Comparison of ENCODE assay signal across 8 mouse cellular contexts in the genomic region with DNA sequence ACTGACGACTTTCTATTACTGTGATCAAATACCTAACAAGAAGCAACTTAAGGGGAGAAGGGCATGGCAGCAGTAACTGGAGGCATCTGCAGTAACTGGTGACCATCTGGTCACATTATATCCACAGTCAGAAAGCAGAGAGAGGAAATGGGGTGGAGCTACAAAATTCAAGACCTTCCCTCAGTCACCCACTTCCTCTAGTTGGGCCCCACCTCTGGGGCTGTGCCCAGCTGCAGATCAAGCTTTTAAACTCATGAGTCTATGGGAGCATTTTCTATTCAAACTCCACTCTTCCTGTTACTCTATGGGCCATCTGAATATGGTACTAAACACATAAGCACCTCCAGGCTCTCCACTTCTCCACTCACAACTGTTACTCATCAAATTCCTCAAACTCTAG. TPM values are rescaled to one million over a fixed set of nuclear protein-coding genes. Genes with fewer than 3 reads are reported as not detected.
DNase-seq lines count a peak whose midpoint lies in the region; ATAC-seq and TF ChIP-seq lines count a peak whose summit lies in the region.

No protein-coding gene starts in this region.

- peak; percentile 36 for DNase-seq in kidney, postnatal 0 days (ENCODE audit: low spot score)
- no peak for DNase-seq in kidney, postnatal 10 days
- no peak for DNase-seq in intestine, embryonic 14.5 days (ENCODE audit: low spot score)
- DNase-seq in gastrocnemius, postnatal 4 days (ENCODE audit: low spot score in 2 of 2) = no peak
- DNase-seq in gastrocnemius, adult 8-10 months (ENCODE audit: low spot score in 2 of 2) = no peak
- DNase-seq in kidney, adult 11 months = no peak

- no peak for TF ChIP-seq CTCF in kidney, postnatal 0 days (IDR thresholded peaks at IDR 0.05; ENCODE audit: low read depth)

- peak overlapping the region; percentile 42 for H3K4me2 ChIP-seq in kidney, postnatal 0 days (ENCODE audit: low read length)
- peak overlapping the region; percentile 35 for H3K4me2 ChIP-seq in embryonic facial prominence, embryonic 15.5 days (replicated peaks)
- peak overlapping the region; percentile 78 for H3K4me2 ChIP-seq in intestine, embryonic 14.5 days (ENCODE audit: low read length)
- peak overlapping the region; percentile 96 for H3K4me2 ChIP-seq in neural tube, embryonic 12.5 days (replicated peaks)

- no peak overlapping the region for H3K27ac ChIP-seq in kidney, postnatal 0 days
- no peak overlapping the region for H3K27ac ChIP-seq in embryonic facial prominence, embryonic 15.5 days (replicated peaks)
- H3K27ac ChIP-seq in intestine, embryonic 14.5 days (ENCODE audit: low read depth) = no peak overlapping the region
- no peak overlapping the region for H3K27ac ChIP-seq in neural tube, embryonic 12.5 days

- H3K27me3 ChIP-seq in kidney, postnatal 0 days (ENCODE audit: insufficient read depth, low read length) = no peaks in the 10 kb centered on the region
- no peaks in the 10 kb centered on the region for H3K27me3 ChIP-seq in embryonic facial prominence, embryonic 15.5 days
- no peaks in the 10 kb centered on the region for H3K27me3 ChIP-seq in intestine, embryonic 14.5 days (replicated peaks; ENCODE audit: control insufficient read depth, insufficient read depth, low read length)
- no peaks in the 10 kb centered on the region for H3K27me3 ChIP-seq in neural tube, embryonic 12.5 days (replicated peaks)

- no peak overlapping the region for H3K9ac ChIP-seq in kidney, postnatal 0 days (ENCODE audit: low read depth, low read length)
- H3K9ac ChIP-seq in embryonic facial prominence, embryonic 15.5 days = no peak overlapping the region
- H3K9ac ChIP-seq in intestine, embryonic 14.5 days (ENCODE audit: low read length) = no peak overlapping the region
- no peak overlapping the region for H3K9ac ChIP-seq in neural tube, embryonic 12.5 days

- H3K9me3 ChIP-seq in kidney, postnatal 0 days (replicated peaks; ENCODE audit: low read length) = no peaks in the 10 kb centered on the region
- no peaks in the 10 kb centered on the region for H3K9me3 ChIP-seq in embryonic facial prominence, embryonic 15.5 days (replicated peaks)
- no peaks in the 10 kb centered on the region for H3K9me3 ChIP-seq in intestine, embryonic 14.5 days (ENCODE audit: control insufficient read depth, low read length)
- H3K9me3 ChIP-seq in neural tube, embryonic 12.5 days = no peaks in the 10 kb centered on the region

- H3K4me3 ChIP-seq in kidney, postnatal 0 days (replicated peaks; ENCODE audit: low read depth, low read length) = 0 out of 2 replicates have a peak overlapping the region, but pooled peaks have one; percentile 8
- peak overlapping the region; percentile 22 for H3K4me3 ChIP-seq in embryonic facial prominence, embryonic 15.5 days (replicated peaks)
- peak overlapping the region; percentile 20 for H3K4me3 ChIP-seq in intestine, embryonic 14.5 days (ENCODE audit: low read depth, low read length)
- H3K4me3 ChIP-seq in neural tube, embryonic 12.5 days = peak overlapping the region; percentile 20; the same call in 1 of the 2 replicates

- peaks cover 17% of the 10 kb centered on the region for H3K4me1 ChIP-seq in kidney, postnatal 0 days (replicated peaks; ENCODE audit: insufficient read depth, low read length)
- peaks cover 59% of the 10 kb centered on the region for H3K4me1 ChIP-seq in embryonic facial prominence, embryonic 15.5 days
- peaks cover 29% of the 10 kb centered on the region for H3K4me1 ChIP-seq in intestine, embryonic 14.5 days (replicated peaks; ENCODE audit: control insufficient read depth, insufficient read depth, low read length)
- peaks cover 57% of the 10 kb centered on the region for H3K4me1 ChIP-seq in neural tube, embryonic 12.5 days

- no peak for ATAC-seq in kidney, postnatal 0 days (replicated peaks; ENCODE audit: low FRiP score, low read depth)
- no peak for ATAC-seq in embryonic facial prominence, embryonic 15.5 days (ENCODE audit: insufficient number of reproducible peaks, low FRiP score, low TSS enrichment, low read depth)
- no peak for ATAC-seq in intestine, embryonic 14.5 days (replicated peaks; ENCODE audit: low FRiP score, low TSS enrichment, low read depth)
- ATAC-seq in neural tube, embryonic 12.5 days (ENCODE audit: low FRiP score, low read depth) = no peak

- H3K36me3 ChIP-seq in kidney, postnatal 0 days (ENCODE audit: insufficient read depth, low read length) = no peaks in the 10 kb centered on the region
- H3K36me3 ChIP-seq in embryonic facial prominence, embryonic 15.5 days = peaks cover 13% of the 10 kb centered on the region; the same call in 1 of the 2 replicates
- H3K36me3 ChIP-seq in intestine, embryonic 14.5 days (ENCODE audit: control insufficient read depth, insufficient read depth, low read length) = peaks cover 22% of the 10 kb centered on the region
- H3K36me3 ChIP-seq in neural tube, embryonic 12.5 days = peaks cover 18% of the 10 kb centered on the region; the same call in 1 of the 2 replicates

- WGBS in kidney, postnatal 0 days = 68% methylated on average over 1 of the region's 1 CpGs
- 31% methylated on average over 1 of the region's 1 CpGs for WGBS in embryonic facial prominence, embryonic 15.5 days
- WGBS in intestine, embryonic 14.5 days = 58% methylated on average over 1 of the region's 1 CpGs
- WGBS in neural tube, embryonic 12.5 days = 58% methylated on average over 1 of the region's 1 CpGs

RNA-seq across cellular contexts. Expression of a gene that starts 3.5 kb away (rescaled TPM):
- polyA plus RNA-seq in kidney, postnatal 0 days (2015; fragmentation: Nextera tagmentation; extraction: Ambion mirVana) = 13.5 and 15.3 TPM in 2 replicates
- polyA plus RNA-seq in embryonic facial prominence, embryonic 15.5 days (2015; fragmentation: Nextera tagmentation; extraction: Ambion mirVana) = 24.3 and 24.4 TPM in 2 replicates
- polyA plus RNA-seq in intestine, embryonic 14.5 days (2014; fragmentation: Nextera tagmentation; extraction: Ambion mirVana) = 22.6 and 23.6 TPM in 2 replicates
- polyA plus RNA-seq in neural tube, embryonic 12.5 days (2016; fragmentation: Nextera tagmentation; extraction: Ambion mirVana) = 36.1 and 42.0 TPM in 2 replicates
- total RNA-seq in gastrocnemius, postnatal 4 days (2021) = 10 to 100 TPM; 72.3 to 74.3 TPM
- total RNA-seq in gastrocnemius, adult 8-10 months (2022) = 10 to 100 TPM in 1 of 4 experiments, 1 to 10 TPM in 3; 5.8 to 14.1 (median 9.5) TPM

Comparison
In these comparisons a context has a peak if more than half of its experiments do, and no peak if none do; other contexts are left out.
1. H3K4me2 ChIP-seq: peak in every context shown above with its lines; median percentile 96 in neural tube, embryonic 12.5 days; 78 in intestine, embryonic 14.5 days; 42 in kidney, postnatal 0 days; 35 in embryonic facial prominence, embryonic 15.5 days.